Mouse (Mus musculus) cerebellum, adult 9-11 months (tissue): ENCODE results near the gene Ptafr.
"Not testable (repeated sequence)": the region's sequence is repeated elsewhere in the genome, so short reads cannot be mapped to it uniquely, and the experiment has no call there.

Experiments used
- DNase-seq: peaks from one replicate; pipeline ENCODE4 v3.0.0; 2022

The Ptafr gene

GRCm38 (mm10) chr4:132563965-132564364 lies at the start of gene Ptafr:
Ptafr (plus strand) TSS chr4:132564067.
- DNase-seq: no peak

- peak; percentile 74 for DNase-seq
Measured at GRCm38 (mm10) chr4:132514555-132515135, 49.2 kb upstream of the Ptafr start.

- DNase-seq: peak; percentile 91
Measured at GRCm38 (mm10) chr4:132515369-132516155, 48.3 kb upstream of the Ptafr start.

GRCm38 (mm10) chr4:132518066-132518465 lies 45.8 kb upstream of the Ptafr start:
- no peak for DNase-seq

GRCm38 (mm10) chr4:132519188-132519587 lies 44.7 kb upstream of the Ptafr start:
- no peak for DNase-seq

- DNase-seq: no peak
Measured at GRCm38 (mm10) chr4:132524321-132524741, 39.5 kb upstream of the Ptafr start.

- DNase-seq: no peak
Measured at GRCm38 (mm10) chr4:132524808-132525207, 39.1 kb upstream of the Ptafr start.

- no peak for DNase-seq
Measured at GRCm38 (mm10) chr4:132526678-132527077, 37.2 kb upstream of the Ptafr start.

GRCm38 (mm10) chr4:132527917-132528522 lies 35.8 kb upstream of the Ptafr start:
- DNase-seq: no peak

GRCm38 (mm10) chr4:132529344-132529743 lies 34.5 kb upstream of the Ptafr start:
- no peak for DNase-seq

- no peak for DNase-seq
Measured at GRCm38 (mm10) chr4:132530033-132530804, 33.6 kb upstream of the Ptafr start.

- DNase-seq: no peak
Measured at GRCm38 (mm10) chr4:132532496-132532895, 31.4 kb upstream of the Ptafr start.

- DNase-seq: peak; percentile 91
Measured at GRCm38 (mm10) chr4:132532981-132533916, 30.6 kb upstream of the Ptafr start, which contains the start of gene Atpif1. Atpif1 (minus strand) TSS chr4:132533659.

- DNase-seq: peak; percentile 93
Measured at GRCm38 (mm10) chr4:132535406-132536121, 28.3 kb upstream of the Ptafr start, which contains the start of gene Dnajc8. Dnajc8 (plus strand) TSS chr4:132535550.

GRCm38 (mm10) chr4:132539481-132539880 lies 24.4 kb upstream of the Ptafr start:
- DNase-seq: no peak

GRCm38 (mm10) chr4:132541413-132541812 lies 22.5 kb upstream of the Ptafr start:
- no peak for DNase-seq

GRCm38 (mm10) chr4:132542724-132543123 lies 21.1 kb upstream of the Ptafr start:
- no peak for DNase-seq

GRCm38 (mm10) chr4:132545851-132546250 lies 18.0 kb upstream of the Ptafr start:
- peak; percentile 50 for DNase-seq

GRCm38 (mm10) chr4:132554221-132554620 lies 9.6 kb upstream of the Ptafr start:
- DNase-seq: no peak

- no peak for DNase-seq
Measured at GRCm38 (mm10) chr4:132554653-132555052, 9.2 kb upstream of the Ptafr start.

- not testable (repeated sequence) for DNase-seq
Measured at GRCm38 (mm10) chr4:132555550-132555949, 8.3 kb upstream of the Ptafr start.
